Mouse (Mus musculus): ENCODE measurements at regions not wholly inside any gene's neighbourhood (a gene's known extent, or its start where the extent isn't known, plus 50 kb on each side); places are given as distances from the start of the nearest gene placed in this dataset.
A peak's percentile ranks its signal among the peaks of the same experiment; 100 is the strongest.

DNA sequence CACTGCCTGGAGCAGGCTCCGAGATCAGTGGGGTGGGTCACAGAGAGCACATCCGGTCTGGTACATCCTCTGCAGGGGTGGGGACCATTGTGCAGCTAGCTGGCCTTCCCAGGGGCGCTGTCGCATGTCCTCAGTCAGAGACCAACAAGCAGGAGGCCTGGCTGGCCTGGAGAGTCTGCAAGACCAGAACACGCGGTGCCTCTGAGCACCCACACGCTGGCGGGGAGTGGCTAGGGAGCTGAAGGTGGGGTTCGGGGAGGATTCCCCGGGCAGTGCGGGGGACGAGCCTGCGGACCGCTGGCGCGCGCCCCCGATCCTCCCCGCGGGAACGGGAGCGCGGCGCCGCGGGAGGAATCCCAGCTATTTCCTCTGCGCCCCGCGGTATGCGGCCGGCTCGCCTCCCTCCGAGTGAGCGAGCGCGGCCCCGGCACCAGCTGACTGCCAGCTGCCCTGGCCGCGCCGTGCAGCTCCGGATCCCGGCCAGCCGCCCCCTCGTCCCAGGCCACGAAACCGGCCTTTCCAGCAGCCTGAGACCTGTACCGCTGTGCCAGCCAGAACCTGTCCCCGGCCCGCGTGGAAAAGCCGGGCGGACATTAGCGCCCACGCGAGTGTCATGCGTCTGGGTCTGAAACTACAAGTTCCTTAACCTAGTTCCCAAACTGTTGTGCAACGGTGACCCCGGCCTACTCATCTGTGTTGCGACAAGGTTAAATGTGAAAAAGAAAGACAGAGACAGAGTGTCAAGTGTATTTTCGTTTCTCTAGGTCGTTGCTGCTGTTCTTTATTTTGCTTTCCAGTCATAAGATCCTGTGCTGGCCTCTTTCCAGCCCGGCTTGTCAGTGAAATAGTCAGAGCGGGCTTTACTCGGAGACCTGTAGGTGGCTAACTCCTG lies 61.2 kb downstream of the Pkdcc start:
- DNase-seq = peak; percentile 68 to 74

DNA sequence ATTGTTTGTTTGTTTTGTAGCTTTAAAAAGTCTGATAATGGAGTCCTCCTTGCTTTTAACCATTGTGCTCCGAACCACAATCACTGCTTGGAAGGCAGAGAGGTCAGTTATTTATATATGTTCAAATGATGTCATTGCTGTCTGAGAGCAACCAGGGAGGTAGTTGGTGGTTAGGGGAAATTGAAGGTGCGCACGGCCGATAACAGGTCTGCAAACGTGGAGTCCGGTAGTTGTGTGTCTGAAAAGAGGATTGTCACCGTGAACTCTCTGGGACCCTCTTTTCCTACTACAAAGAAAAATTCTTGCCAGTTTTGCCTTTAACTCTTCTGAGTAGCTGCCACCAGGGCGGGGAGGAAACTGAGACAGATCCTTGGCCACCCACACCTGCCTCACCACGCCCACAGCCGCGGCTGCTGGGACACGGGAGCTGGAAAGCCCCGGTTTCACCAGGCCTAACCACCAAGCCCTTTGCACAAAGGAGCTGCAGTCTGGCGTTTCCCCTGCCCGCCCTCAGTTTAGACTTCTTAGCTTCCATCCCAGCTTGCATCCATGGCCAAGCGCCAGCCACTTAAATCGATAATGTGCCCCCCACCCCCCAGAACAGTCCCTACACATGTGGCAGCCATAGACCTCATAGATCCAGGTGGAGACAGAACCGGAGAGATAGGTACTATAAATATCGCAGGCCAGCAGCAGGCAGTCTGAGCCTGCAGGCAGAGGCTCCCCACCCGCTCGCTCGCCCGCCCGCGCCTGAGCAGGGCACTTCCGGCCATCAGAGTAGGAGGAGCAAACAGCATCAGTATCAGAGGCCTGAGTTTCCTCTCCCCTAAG lies 62.2 kb downstream of the Pkdcc start:
- DNase-seq = peak; percentile 79 to 80

DNA sequence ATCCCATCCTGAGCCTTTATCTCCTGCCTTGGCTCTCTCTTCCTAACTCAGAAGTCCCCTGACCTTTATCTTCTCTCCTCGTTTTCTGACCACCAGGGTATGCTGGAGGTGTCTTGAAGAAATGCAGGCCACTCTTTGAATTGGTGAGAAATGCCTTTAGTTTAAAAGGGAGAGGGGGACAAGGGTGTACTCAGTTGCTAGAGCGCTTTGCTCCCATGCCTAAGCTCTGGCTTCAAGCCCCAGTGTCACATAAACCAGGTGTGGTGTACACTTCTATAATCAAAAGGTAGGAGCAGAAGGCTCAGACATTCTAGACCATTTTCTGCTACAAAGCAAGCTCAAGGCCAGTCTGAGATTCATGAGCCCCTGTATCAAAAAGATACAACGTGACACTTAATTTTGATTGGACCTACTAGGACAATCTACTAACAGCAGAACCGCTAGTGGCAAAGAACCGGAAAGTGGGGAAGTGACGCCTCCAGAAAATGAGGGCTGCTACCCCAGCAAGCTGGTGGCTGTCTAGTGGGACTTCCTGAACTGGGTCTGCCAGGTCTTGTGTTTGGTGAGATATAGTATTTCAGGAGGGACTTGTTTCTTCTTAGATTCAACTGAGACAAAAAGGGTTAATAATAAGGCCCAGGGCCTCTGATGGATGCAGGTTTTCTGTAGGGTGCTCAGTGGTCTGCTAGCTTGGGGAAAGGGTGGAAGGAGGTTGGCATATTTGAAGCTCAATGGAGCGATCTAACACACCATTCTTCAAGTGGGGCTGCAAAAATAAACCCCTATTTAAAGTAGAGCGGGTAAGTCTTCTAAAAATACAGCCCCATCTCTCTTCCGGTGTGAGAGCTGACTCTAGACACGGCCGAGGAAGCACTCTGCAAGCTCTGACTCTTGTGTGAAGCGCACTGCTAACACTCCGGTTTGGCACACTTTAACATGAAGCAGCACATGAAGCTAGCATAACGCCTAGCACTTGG lies 63.1 kb downstream of the Pkdcc start:
- peak; percentile 45 to 48 for DNase-seq

DNA sequence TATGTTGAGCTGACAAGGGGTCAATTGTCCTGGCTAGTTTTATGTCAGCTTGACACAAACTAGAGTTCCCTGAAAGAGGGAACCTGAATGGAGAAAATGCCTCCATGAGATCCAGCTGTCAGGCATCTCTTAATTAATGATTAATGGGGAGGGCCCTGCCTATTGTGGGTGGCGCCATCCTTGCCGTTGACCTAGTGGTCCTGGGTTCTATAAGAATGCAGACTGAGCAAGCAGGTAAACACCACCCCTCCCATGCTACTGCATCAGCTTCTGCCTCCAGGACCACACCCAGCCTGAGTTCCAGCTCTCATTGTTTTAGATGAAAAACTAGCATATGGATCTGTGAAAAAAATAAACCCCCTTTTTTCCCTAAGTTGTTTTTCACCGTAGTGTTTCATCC lies 67.4 kb upstream of the Eml4 start:
- DNase-seq = no peak

DNA sequence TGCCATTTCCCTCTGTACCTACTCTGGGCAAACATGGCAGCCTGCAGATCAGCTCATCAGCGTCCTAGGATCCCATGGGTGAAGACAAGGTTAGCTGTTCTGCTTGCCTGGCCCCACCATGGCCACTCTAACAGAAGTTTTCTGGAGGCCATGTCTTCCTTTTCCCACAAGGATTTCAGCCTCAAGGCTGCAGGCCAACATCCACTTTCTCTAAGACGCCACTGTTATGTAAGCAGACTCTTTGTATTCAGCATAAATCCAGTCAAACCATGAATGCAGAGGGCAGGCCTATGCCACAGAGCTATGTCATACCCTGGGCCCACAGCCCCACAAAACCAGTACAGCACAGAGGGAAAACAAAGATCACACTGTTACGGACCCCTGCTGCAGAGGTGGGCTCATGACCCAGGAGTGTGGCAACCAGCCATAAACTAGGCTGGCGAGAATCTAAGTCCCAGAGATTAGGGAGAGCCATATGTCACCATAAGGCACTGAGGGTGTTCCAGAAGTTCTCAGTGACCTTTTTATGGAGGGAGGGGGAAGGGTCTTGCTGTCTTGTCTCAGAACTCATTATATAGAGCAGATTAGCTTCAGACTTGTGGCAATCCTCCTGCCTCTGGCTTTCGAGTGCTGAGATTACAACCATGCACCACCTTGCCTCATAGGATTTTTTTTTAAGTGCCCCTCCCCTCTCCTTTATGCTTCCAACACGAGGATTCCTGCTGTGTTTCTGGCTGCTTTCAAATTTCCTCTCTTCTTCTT lies 63.2 kb upstream of the Eml4 start:
- no peak for DNase-seq

DNA sequence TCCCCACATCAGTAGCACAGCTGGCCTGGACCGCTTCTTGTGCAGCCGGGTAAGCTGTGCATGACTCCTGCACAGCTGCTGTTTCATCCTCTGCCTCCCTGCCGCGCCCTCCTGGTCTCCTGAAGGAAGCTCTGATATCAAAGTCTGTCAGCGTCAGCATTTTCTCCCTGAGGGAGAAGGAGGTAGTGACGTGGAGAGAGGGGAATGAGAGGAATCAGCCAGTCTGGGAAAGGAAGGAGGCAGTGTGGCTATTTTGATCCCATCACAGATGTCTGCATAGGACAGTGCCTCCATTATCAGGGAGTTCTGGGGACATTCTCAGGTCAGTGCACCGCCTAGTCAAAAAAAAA lies 62.6 kb upstream of the Eml4 start:
- no peak for DNase-seq

DNA sequence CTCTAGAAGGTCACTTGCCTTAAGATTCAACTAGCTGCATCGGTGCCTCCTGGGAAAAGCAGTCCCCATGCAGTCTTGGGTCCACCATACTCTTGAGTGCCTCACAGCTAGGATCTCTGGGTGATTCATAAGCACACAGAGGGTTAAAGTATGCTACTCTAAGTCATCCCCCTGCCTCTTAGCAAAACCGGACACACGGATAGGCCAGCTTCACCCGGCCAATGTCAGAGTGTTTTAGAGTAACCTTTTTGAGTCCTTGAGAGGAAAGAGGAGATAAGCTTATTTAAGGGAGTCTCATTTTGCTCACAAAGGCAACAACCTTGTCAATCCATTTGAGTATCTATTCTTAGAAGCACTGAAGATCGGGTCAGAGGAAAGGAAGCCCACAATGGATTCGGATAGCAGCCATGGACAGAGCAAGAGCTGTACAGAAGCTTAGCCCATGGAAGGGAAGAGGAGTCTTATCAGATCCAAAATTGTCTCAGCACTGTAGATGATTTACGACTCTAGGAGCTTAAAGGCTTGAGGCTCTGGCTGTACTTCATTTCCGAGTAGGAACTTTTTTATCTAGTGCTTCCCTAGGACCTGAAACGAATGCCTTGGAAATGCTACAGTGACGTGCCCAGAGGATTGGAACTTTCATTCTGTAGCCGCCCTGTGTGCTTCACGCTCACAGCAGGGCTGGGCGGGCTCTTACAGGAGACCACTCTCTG lies 55.0 kb upstream of the Eml4 start:
- no peak for DNase-seq

DNA sequence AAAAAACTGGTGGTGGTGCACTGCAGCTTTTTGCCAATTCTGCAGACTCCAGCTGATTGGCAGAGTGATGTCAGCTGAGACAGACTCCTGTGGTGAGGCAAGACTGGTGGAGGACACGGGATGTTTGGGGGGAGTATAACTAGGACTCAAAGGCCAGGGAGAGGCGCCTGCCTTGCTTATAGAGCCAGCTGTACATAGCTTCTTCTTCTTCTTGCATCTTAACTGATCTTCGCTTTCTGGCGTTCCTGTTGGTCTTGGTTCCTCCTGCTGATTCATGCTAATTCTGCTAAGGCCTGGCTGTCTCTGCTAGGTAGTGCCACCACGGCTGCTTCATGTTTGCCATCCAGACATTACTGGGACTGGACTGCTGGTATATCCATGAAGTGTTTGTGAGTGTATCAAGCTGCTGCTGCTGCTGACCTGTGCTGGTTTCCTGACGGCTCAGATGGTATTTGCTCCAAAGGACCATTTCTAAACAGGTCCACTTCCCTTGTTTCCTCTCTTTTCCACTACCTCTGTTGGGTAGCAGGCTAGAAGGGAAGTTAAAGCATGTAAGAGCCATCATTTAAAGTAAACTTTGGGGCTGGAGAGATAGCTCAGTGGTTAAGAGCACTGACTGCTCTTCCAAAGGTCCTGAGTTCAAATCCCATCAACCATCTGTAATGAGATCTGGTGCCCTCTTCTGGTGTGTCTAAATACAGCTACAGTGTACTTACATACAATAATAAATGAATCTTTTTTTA lies 53.2 kb upstream of the Eml4 start:
- no peak for DNase-seq

Data from spleen, adult 18-20 months (tissue).